Mouse (Mus musculus) small intestine, adult 2 months (tissue): ENCODE measurements around the gene Nckap5.

Experiments
- CTCF ChIP-seq: fragments of 200-500 bp; IDR thresholded peaks from 2 replicates; pipeline ENCODE4 v1.5.1; 2012; ENCODE audit warnings: low read depth, mild to moderate bottlenecking, control low read depth, inconsistent platforms, low read length, moderate library complexity, mixed read lengths; ENCODE audit not compliant: insufficient replicate concordance, insufficient read length; ENCODE audit errors: extremely low read depth
- POLR2A ChIP-seq: fragments of 200-500 bp; IDR thresholded peaks from 2 replicates; pipeline ENCODE4 v1.6.1; 2012; ENCODE audit warnings: low read depth, mild to moderate bottlenecking, control low read depth, inconsistent platforms, low read length, moderate library complexity

DNA sequence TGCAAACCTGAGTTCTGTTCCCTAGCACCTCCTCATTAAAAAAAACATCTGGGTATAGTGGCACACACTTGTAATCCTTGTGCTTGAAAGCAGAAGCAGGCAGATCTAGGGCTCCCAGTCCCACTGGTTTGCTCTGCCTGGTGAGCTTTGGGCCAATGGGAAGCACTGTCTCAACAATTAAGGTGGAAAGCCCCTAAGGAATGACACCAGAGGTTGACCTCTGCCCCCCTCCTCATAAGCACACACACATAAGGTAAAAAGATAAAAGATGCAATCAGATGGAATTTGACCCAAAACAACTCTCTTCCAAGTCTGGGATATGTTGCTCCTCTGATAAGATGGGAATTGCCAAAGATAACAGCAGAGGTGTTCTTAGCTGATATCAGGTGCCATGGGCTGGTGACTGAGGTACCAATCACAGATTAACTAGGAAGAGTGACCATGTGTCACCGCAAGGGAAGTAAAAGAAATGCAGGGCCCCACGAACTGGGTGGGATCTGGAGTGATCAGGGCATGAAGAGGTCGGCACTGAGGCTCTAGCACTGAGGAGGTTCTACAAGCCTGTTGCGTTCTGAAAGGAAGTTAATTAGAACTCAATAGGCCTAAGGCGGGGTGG, 110.8 kb downstream of the Nckap5 start:
- TF ChIP-seq CTCF (no peak), POLR2A (no peak)
